Mouse (Mus musculus) spleen, postnatal 10 days (tissue): ENCODE measurements around the gene Map3k6.

ENCODE experiments used
- DNase-seq, 2 experiments: peaks; one replicate each; pipeline ENCODE4 v3.0.0; 2021 to 2022; ENCODE audit warnings: low spot score in 2 of 2

The Map3k6 gene

GRCm38 (mm10) chr4:133285299-133285698 is 44.7 kb downstream of the Map3k6 start:
- DNase-seq, result no peak

GRCm38 (mm10) chr4:133285950-133286349 is 45.3 kb downstream of the Map3k6 start:
- DNase-seq, result peak in 1 of 2 experiments; percentile 77

- no peak for DNase-seq
Measured at GRCm38 (mm10) chr4:133286476-133287077, 46.0 kb downstream of the Map3k6 start.

- DNase-seq, result no peak
Measured at GRCm38 (mm10) chr4:133291255-133291654, 50.6 kb downstream of the Map3k6 start.

GRCm38 (mm10) chr4:133292405-133292804 is 51.8 kb downstream of the Map3k6 start:
- DNase-seq, result no peak

GRCm38 (mm10) chr4:133292901-133293843 is 52.6 kb downstream of the Map3k6 start:
- no peak for DNase-seq

GRCm38 (mm10) chr4:133294084-133294483 is 53.5 kb downstream of the Map3k6 start:
- DNase-seq, result no peak

GRCm38 (mm10) chr4:133297360-133297759 is 56.7 kb downstream of the Map3k6 start:
- DNase-seq, result no peak

- peak; percentile 68 to 82 for DNase-seq
Measured at GRCm38 (mm10) chr4:133297801-133298238, 57.2 kb downstream of the Map3k6 start.

GRCm38 (mm10) chr4:133298516-133299365 is 58.1 kb downstream of the Map3k6 start:
- DNase-seq, result no peak

- no peak for DNase-seq
Measured at GRCm38 (mm10) chr4:133299701-133300100, 59.1 kb downstream of the Map3k6 start.

GRCm38 (mm10) chr4:133300421-133300820 is 59.8 kb downstream of the Map3k6 start:
- no peak for DNase-seq

- DNase-seq, result peak; percentile 74 to 83
Measured at GRCm38 (mm10) chr4:133301802-133302201, 61.2 kb downstream of the Map3k6 start.
